Mouse (Mus musculus): ENCODE data around the gene Kcnq4. TPM values are rescaled to one million over a fixed set of nuclear protein-coding genes. Genes with fewer than 3 reads are reported as not detected.

The Kcnq4 gene
- total RNA-seq, 2 experiments from 2014 or later = 2.4 to 2.6 TPM

DNA sequence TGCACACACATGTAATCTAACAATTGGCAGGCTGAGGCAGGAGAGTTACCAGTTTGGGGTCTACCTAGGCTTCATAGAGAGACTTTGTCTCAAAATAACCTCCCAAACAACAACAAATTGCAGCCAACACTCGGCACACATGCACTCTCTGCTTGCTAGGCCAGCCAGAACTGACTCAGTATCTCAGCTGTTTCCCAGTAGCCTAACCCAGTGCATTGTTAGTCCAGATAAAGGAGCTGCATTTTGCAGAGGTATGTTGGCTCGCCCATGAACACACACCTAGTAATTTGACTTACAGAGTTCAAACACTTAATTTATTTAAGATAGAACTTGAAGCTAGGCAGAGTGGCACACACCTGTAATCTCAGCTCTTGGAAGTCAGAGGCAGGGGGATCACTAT lies 72.8 kb downstream of the Kcnq4 start:
- intact Hi-C loops (cut with DNase I) = no loop called here
- DNase-seq = no peak

DNA sequence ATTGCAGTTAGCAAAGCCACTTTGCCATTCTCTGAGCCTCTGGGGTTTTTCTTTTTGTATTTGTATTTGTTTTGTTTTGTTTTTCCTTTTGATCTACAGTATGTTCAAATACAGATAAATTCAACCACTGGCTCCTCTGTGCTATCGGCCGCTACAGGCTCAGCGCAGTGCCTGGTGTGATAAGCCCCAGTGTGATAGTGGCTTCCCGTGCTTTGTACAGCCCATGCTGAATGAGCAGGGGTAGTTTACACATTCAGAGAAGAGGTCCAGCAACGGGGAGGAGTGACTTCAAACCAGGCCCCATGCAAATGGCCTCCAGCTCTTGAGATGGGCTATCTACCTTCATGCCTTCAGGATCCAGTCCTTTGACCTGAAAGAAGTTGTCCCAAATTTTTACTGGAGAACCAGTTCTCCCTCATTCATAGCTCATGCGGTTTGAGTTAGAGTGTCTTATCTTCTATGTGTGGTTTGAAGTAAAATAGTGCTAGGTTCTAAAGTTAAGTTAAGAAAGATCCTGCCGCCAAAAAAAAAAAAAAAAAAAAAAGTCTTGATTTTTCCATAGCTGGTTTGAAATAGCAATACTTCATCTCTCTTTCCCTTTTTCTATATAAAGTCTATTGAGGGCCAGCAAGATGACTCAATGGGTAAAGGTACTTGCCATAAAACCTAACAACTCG lies 73.5 kb downstream of the Kcnq4 start:
- intact Hi-C loops (cut with DNase I) = no loop called here
- DNase-seq = no peak

DNA sequence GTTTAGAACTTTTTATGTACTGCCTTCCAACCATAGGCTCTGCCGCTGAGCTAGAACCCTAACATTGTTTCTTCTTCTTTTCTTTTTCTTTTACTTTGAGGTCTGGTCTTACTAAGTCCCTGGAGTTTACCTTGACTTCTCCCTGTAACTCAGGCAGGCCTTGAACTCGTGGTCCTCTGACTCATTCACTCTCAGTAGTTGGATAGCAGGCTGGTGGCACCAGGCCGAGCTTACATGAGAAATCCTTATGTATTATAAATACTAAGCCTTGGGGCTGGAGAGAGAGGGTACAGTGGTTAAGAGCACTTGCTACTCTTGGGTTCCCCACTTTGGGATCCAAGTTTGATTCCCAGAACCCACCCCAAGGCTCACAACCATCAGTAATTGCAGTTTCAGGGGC lies 74.8 kb downstream of the Kcnq4 start:
- no peak for DNase-seq
- intact Hi-C loops (cut with DNase I) = no loop called here

DNA sequence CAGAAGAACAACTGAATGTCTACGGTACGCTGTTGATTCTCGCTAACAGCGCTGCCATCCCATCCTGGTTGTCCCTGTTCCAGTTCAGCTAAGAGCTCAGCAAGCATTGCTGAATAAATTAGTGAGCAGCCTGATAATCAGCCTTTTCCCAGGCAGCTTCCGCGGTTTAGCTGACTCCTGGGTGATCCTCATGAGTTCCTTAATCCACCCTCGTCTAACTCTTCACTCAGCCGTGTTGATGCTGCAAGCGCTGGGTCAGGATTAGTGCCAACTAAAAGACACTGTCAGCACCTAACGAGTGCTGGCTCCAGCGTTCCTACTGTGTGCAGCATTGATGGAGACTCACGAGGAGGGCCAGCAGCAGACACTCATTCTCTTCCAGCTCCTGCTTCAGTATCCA lies 77.4 kb downstream of the Kcnq4 start:
- DNase-seq = no peak
- intact Hi-C loops (cut with DNase I) = no loop called here

DNA sequence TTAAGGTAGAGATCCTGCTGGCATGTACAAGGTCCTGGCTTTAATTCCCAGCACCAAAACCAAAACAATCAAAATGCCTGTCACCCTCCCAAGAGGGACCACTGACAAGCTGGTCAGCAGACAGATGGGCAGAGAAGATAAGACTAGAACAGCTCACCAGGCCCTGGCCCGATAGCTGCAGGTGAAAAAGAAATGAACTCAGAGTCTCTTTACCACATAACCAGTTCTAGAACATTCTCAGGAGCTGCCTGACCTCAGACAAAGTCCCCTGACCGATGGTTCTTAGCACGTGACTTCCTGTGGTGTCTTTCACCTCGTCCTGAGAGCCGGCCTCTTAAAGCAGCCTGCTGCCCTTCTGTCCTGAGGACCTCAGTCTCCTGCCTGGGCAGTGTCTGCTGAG lies 78.8 kb downstream of the Kcnq4 start:
- intact Hi-C loops (cut with DNase I) = no loop called here
- DNase-seq = no peak

DNA sequence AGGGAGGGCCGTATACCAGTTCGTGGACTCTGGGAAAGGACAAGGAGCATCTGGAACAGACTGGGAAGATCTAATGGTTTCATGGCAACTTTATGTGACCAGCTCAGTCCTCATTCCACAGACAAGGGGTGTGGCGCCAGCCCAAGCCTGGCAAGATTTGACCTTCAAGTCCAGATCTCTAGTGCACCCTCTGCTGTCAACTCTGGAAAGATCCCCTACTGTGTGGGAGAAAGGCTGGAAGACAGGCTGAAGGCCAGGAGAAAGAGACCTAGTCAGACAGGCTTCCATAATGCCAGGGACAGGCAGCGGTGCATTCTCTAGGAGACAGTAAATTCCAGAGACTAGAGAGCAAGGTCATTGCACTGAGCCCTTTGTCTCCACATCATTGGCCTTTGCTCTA lies 79.9 kb downstream of the Kcnq4 start:
- DNase-seq = peak; percentile 25 to 39
- intact Hi-C loops (cut with DNase I) = no loop called here

DNA sequence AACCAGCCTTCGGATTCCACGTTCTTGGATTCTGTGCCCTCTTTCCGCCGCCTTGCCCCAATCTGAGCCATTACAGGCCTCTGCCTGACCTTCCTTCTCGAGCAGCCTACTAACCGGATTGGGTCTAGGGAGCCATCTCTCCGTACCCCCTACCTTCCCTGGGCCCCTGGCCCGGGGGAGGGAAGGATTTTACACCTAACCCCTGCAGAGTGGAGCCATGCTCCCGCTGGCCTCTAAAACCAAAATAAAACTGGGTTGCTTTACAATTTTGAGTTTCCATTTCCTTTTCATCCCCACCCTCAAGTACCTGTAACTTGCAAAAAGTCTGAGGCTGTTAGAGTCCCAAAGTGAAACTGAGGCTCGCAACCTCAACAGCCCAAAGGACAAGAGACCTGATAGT lies 80.9 kb downstream of the Kcnq4 start:
- intact Hi-C loops (cut with DNase I) = loop anchor here (1.0 to 2.0 kb wide), 2 partner anchors 51 to 78 kb away; no protein-coding TSS in a partner anchor
- no peak for DNase-seq

DNA sequence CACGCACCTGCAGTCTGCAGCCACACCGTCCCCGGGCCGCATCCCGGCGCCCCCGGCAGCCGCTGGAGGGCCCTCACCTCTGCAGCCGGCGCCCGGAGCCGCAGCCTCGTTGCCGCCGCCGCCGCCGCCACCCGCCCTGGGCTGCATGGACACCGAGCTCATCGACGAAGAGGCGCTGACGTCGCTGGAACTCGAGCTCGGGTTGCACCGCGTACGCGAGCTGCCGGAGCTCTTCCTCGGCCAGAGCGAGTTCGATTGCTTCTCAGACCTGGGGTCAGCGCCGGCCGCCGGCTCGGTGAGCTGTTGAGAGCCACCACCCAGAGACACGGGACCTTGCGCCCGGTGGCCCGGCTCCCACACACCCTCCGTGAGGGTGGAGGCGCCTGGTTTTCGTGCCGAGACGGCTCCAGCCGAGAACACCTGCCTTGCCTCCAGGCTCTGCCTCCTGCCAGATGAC lies 81.3 kb downstream of the Kcnq4 start:
- peak; percentile 59 to 62 for DNase-seq
- intact Hi-C loops (cut with DNase I) = loop anchor here (1.0 to 2.0 kb wide), 2 partner anchors 50 to 78 kb away; no protein-coding TSS in a partner anchor

DNA sequence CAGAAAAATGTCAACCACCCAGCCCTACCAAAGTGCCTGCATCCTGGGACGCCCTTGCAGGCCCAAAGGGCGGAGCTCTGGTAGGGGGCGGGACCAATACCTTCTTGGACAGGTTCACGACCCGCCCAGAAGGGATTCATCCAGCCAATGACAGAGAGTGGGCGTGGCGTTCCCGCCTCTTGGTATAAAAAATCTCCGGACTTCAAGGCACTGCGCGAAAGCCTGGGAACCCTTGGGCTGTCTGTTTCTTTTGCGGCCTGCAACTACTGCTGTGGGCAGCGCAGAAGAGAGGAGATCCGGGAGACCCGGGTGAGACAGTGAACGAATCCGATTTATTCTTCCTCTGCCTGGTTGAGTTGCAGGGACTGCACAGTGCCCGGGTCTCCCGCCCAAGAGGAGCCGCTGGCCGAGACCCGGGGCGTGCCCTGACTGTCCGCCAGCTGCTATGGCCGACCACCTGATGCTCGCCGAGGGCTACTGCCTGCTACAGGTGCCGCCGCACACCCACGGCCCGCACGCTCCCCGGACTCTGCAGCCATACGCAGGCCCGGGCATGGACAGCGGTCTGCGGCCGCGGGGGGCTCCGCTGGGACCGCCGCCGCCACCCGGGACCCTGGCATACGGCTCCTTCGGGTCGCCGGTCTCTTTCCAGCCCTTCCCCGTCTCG lies 81.9 kb downstream of the Kcnq4 start, which contains the start of gene Cited4:
Gene Cited4 (plus strand): TSS at position 215 of the 667 bp plus-strand sequence.
- DNase-seq = peak; percentile 84 to 86
- intact Hi-C loops (cut with DNase I) = loop anchor here (1.0 to 2.0 kb wide), 2 partner anchors 50 to 77 kb away; no protein-coding TSS in a partner anchor

DNA sequence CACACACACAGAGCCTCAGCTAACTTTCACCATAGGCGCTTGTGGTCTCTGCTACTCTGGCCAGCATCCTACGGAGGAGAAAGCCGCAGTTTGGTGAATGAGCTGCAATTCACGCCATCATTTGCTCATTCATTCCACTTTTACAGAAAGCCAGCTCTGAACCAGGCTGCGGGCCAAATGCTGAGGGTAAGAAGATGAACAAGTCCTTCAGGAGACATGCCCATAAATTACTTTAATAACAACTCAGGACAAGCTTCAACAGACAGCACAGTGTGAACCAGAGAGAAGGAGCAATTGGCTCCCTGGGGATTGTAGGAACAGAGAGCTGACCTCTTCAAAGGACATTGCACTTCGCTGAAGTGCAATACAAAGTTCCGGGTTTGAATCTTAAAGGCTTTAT lies 82.6 kb downstream of the Kcnq4 start:
- DNase-seq = no peak
- intact Hi-C loops (cut with DNase I) = loop anchor here (2.0 kb wide), 1 partner anchor 49 kb away; no protein-coding TSS in a partner anchor

DNA sequence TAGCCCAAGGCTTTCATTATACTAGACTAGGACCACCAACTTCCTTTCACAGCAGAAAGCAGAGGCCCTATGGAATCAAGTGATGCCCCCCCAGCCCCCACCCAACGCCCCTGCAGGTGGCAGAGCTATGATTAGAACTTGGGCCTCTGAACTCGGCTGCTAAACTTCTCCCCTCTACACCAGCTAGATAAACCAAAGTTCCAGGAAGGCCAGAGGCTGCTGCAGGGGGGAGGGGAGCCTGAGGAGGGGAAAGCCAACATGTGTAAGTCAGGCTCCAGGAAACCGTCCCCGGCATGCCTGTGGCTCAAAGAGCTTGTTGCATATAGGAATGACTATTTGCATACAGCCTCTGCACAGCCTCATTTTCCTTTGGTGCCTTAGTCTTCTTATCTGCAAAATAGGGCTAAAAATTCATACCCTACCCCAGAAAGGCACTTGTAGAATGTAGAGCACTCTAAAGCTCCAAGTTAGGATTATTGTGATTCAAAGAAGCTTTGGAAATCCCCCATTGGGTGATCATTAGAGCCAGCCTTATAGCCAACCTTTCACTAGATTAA lies 83.2 kb downstream of the Kcnq4 start:
- no peak for DNase-seq
- intact Hi-C loops (cut with DNase I) = no loop called here

DNA sequence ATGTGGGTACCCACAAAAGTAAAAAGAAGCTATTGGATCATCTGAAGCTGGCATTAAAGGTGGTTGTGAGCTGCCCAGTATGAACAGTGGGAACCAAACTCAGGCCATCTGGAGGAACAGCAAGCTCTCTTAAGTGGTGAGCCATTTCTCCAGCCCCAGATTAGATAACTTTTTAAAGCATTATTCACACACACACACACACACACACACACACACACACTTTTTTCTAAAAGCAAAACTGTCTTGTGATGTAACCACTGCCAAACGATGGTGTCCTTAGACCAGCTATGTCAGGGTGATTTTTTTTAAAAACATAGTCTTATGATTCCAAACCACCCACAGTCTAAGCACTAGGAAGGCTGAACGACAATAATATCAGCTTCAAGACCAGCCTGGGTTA lies 83.8 kb downstream of the Kcnq4 start:
- no peak for DNase-seq
- intact Hi-C loops (cut with DNase I) = no loop called here

DNA sequence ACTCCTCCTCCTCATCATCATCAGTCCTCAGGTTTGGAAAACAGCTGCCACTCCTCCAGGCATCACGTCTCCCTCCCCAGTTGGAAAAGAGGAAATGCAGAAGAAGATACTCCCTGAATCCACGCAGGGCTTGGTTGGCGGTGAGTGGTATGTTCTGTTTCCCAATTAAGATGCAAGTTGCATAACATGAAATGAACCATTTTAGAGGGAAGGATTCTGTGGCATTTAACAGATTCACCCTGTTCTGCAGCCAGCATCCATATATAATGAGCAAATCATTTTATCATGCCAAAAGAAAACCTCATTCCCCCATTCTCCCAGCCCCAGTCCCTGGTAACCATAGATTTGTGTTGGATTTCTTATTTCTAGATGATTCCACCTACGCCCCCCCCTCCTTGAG lies 87.9 kb downstream of the Kcnq4 start:
- intact Hi-C loops (cut with DNase I) = no loop called here
- DNase-seq = no peak

DNA sequence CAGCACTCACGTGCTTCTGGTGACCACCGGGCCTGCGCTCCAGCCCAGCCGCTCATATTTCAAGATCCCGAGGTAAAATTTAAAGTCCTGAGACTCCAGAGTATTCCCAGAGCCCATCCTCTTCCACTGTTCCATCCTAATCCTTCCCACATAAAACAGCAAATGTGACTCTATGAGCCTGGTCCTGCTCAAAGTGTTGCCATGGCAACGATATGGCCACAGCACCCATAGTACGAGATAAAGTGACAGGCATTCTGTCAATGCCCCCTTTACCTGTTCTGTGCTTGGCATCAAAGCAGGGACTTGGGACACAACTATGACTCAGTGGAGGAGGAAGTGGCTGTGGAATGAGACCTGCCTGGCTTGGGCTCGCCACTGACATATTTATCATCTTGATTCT lies 92.5 kb downstream of the Kcnq4 start:
- DNase-seq = no peak
- intact Hi-C loops (cut with DNase I) = no loop called here

DNA sequence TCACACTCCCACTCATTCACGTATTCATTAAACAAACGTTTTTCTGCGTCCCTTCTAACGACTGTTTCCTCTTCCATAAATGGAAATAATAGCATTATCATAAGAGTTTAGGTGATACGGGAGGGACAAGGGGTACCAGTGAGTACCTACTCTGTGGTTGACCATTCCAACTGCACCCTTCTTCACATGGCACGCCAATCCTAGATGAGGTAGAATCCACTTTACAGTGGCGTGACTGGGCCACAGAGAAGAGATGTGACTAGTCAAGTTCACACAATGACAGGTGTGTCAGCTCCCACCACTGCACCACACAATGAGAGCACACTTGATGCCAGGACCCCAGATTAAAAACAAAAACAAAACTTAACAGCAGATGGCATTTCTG lies 98.2 kb downstream of the Kcnq4 start:
- intact Hi-C loops (cut with DNase I) = no loop called here

DNA sequence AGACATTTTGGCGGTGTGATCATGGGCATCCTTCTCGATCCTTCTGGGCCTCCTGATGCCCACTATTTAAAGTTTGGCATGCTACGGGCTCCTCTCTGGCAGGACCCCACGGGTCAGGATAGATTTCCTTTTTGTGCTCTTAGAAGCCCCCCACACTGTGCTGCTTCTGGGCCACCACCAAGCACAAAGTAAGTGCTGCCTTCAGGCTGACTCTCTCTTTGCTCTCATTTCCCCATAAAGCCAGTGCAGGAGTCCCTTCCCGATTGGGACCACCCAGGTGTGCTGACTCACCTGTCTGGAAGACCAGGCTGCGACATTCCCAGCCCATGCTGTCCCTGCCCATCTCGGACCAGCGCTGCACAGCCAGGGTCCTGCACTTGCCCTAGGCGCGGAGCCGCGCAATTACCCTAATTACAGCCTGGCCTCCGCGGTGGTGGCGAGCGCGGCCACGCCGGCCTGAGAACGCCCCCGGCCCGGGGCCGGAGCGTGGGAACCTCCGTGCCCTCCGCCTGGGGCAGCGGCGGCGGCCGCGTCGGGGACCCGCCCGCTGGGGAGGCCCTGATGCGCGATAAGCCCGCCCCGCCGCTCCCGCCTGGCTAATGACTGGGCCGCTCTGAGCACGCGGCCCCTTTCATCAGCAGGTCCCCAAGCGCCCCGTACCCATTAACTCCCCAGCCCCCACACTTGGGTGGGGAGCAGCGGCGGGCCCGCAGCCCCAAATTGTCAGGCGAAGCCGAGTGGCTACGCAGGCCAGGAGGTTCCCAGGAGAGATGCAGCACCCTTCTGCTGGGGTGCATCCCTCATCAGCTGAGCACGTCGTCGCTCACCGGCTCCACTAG lies 98.8 kb downstream of the Kcnq4 start:
- peak in 1 of 2 experiments; percentile 6 for DNase-seq
- intact Hi-C loops (cut with DNase I) = no loop called here

More for the DNA sequence above, 98.2 kb downstream of the Kcnq4 start:
- DNase-seq = no peak

Small RNA genes within 50 kb of the gene (microRNA-seq; reads per million reads assigned to microRNA genes)
- gene Mir30c-1 (ENCODE audit: borderline number of aligned reads in 2 of 2) (486 to 611 reads per million in 2 experiments), gene Mir30e (ENCODE audit: borderline number of aligned reads in 2 of 2) (0 reads per million in 2 experiments), gene Mir30f (ENCODE audit: borderline number of aligned reads in 2 of 2) (0 reads per million in 2 experiments)

Other genes starting within 250 kb of the Kcnq4 start
- not detected for gene Slfnl1, start 216.4 kb downstream of the Kcnq4 start, total RNA-seq (2021)
- 10 to 100 TPM; 30.9 to 35.9 TPM for gene Ctps, start 178.3 kb downstream of the Kcnq4 start, total RNA-seq (2021)
- gene Gm8439, start 159.9 kb downstream of the Kcnq4 start, total RNA-seq (2021) = not detected
- 10 to 100 TPM; 26.9 to 36.2 TPM for gene Cited4, start 82.0 kb downstream of the Kcnq4 start, total RNA-seq (2021)
- 10 to 100 TPM; 54.8 to 63.6 TPM for gene Nfyc, start 83.0 kb upstream of the Kcnq4 start, total RNA-seq (2021)
- under 1 TPM; 0.06 to 0.08 TPM for gene Rims3, start 106.2 kb upstream of the Kcnq4 start, total RNA-seq (2021)
- 1 to 10 TPM; 2.7 to 5.0 TPM for gene Exo5, start 176.4 kb upstream of the Kcnq4 start, total RNA-seq (2021)
- 1 to 10 TPM; 1.4 to 1.5 TPM for gene Zfp69, start 203.1 kb upstream of the Kcnq4 start, total RNA-seq (2021)